Mouse (Mus musculus) megakaryocyte, embryonic 14.5 days (primary cell): Measurements from ENCODE around the gene Shc1.
"Not testable (repeated sequence)": the region's sequence is repeated elsewhere in the genome, so short reads cannot be mapped to it uniquely, and the experiment has no call there.

Experiments used
- FLI1 ChIP-seq: IDR thresholded peaks from 2 replicates; pipeline ENCODE4 v1.6.1; 2012; ENCODE audit warnings: low read length, inconsistent platforms, mixed read lengths
- GATA1 ChIP-seq: IDR thresholded peaks from 3 replicates; pipeline ENCODE4 v1.6.1; 2012; ENCODE audit warnings: mixed read lengths, low read length, inconsistent platforms, borderline replicate concordance

GRCm38 (mm10) chr3:89429021-89429420 lies 10.8 kb downstream of the Shc1 start:
- not testable (repeated sequence) for TF ChIP-seq GATA1, FLI1
